Mouse (Mus musculus): ENCODE measurements around the gene Thbd. TPM values are rescaled to one million over a fixed set of nuclear protein-coding genes. Genes with fewer than 3 reads are reported as not detected.

The Thbd gene
- total and polyA plus RNA-seq, 3 experiments = not detected

DNA sequence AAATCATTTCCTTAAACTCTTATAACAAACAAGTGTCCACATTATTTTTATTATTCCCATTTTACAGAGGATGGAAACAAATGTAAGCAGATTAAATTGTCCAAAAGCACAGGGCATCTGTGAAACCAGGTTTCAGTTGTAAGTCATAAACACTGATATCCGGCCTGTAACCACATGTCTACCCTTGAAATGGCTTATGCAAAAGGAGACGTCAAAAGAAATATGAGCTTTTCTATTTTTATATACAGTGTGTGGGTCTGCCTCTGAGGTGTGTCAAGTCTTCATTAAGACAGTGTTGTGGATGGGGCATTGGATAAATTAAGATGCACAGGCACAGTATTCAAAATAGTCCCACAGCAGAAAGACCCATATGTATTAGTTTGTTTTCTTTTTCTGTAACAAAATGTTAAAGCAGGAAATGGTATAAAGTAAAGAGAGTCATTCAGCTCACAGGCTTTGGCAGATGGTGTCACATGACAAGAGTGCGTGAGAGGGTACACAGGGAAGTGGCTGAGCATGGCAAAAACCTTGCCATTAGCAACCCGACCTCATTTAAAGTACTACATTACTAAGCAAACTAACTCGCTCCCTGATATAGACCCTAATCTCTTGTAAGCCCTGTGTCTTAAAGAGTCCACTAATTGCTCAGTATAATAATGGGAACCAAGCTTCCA lies 17.9 kb upstream of the Thbd start:
- H3K27me3 ChIP-seq (replicated peaks) = no peaks in the 10 kb centered on the region
- dilution Hi-C loops (cut with MboI; ENCODE audit: extremely low pct_ligation_motif_present, extremely low pct_unique_long_range_greater_than_20kb, low sequenced_read_pairs) (no loop called here), in situ Hi-C loops (cut with MboI; ENCODE audit: low pct_ligation_motif_present, low pct_unique_long_range_greater_than_20kb, low sequenced_read_pairs) (no loop called here)
- H3K27ac ChIP-seq (ENCODE audit: insufficient read depth, low read depth) = no peak overlapping the region
- TF ChIP-seq SMC3 (IDR thresholded peaks at IDR 0.05; ENCODE audit: low read depth, low read length) = no peak
- peak; percentile 55 for TF ChIP-seq BHLHE40 (IDR thresholded peaks at IDR 0.05; ENCODE audit: low read depth, low read length)
- TF ChIP-seq ZC3H11A (IDR thresholded peaks at IDR 0.05; ENCODE audit: low read depth, low read length) = no peak
- TF ChIP-seq NRF1 (IDR thresholded peaks at IDR 0.05; ENCODE audit: low read depth, low read length) = no peak
- TF ChIP-seq USF1 (IDR thresholded peaks at IDR 0.05; ENCODE audit: low read depth, low read length) = peak; percentile 31; the same call in 1 of the 2 replicates
- no peak for TF ChIP-seq MAZ (IDR thresholded peaks at IDR 0.05; ENCODE audit: low read depth, low read length)
- TF ChIP-seq CHD2 (IDR thresholded peaks at IDR 0.05; ENCODE audit: low read length) = no peak
- TF ChIP-seq MEF2A (IDR thresholded peaks at IDR 0.05; ENCODE audit: borderline replicate concordance, low read depth, low read length) = peak; percentile 74
- TF ChIP-seq PAX5 (IDR thresholded peaks at IDR 0.05; ENCODE audit: low read length) = no peak
- peaks cover 3 to 63% of the 10 kb centered on the region in 2 experiments; a peak in 3 of 4 replicates for H3K4me1 ChIP-seq (ENCODE audit: control insufficient read depth in 1 of 2, insufficient read depth in 2 of 2)
- no peak overlapping the region for H3K4me3 ChIP-seq (replicated peaks in 1 of 3; ENCODE audit: low read depth in 2 of 3, low read length in 2 of 3, poor library complexity in 1 of 3)
- no peak overlapping the region for H3K9ac ChIP-seq (ENCODE audit: insufficient read depth, low read depth)
- H3K36me3 ChIP-seq (replicated peaks in 1 of 2; ENCODE audit: control insufficient read depth in 1 of 2, insufficient read depth in 1 of 2, low read length in 1 of 2) = no peaks in the 10 kb centered on the region
- no peaks in the 10 kb centered on the region for H3K79me2 ChIP-seq (replicated peaks; ENCODE audit: control insufficient read depth, extremely low read depth, insufficient read depth, poor library complexity, severe bottlenecking)
- no peak overlapping the region for H3K4me2 ChIP-seq (ENCODE audit: insufficient read depth, low read depth, poor library complexity, severe bottlenecking)
- peak; percentile 58 for DNase-seq (ENCODE audit: extremely low read depth)
- no peaks in the 10 kb centered on the region for H3K9me3 ChIP-seq (replicated peaks; ENCODE audit: low read length)

DNA sequence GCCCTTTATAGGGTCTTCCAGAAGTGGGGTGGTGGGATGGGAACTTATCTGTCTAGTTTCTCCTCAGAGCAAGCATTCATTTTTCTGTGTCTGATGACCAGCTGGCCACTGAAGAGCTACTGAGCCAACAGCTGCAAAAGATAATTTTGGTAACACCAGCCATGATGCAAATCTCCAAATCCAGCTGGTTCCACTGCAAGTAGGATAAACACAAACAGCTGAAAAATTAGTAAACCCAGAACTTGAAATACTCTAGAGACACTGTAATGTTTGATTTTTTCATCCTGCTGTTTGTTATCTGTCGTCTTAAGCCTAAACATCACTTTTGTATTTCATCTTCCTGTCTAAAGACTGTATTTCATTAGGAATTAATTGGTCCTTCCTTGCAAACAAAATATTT lies 13.7 kb upstream of the Thbd start:
- no peak overlapping the region for H3K27ac ChIP-seq (ENCODE audit: insufficient read depth, low read depth)
- no peak overlapping the region for H3K4me2 ChIP-seq (ENCODE audit: insufficient read depth, low read depth, poor library complexity, severe bottlenecking)
- no peak overlapping the region for H3K4me3 ChIP-seq (replicated peaks in 1 of 3; ENCODE audit: low read depth in 2 of 3, low read length in 2 of 3, poor library complexity in 1 of 3)
- peak; percentile 54 for TF ChIP-seq ETS1 (conservative IDR thresholded peaks at IDR 0.05; ENCODE audit: low read depth, low read length)
- no peak for TF ChIP-seq E2F4 (IDR thresholded peaks at IDR 0.05; ENCODE audit: insufficient replicate concordance, low read depth, low read length)
- peak; percentile 45; the same call in 1 of the 2 replicates for TF ChIP-seq TCF12 (IDR thresholded peaks at IDR 0.05; ENCODE audit: low read depth, low read length)
- peak; percentile 73; the same call in 1 of the 2 replicates for TF ChIP-seq MEF2A (IDR thresholded peaks at IDR 0.05; ENCODE audit: borderline replicate concordance, low read depth, low read length)
- no peak for TF ChIP-seq JUN (IDR thresholded peaks at IDR 0.05; ENCODE audit: insufficient read depth, low read depth, low read length)
- no peak for TF ChIP-seq CHD1 (IDR thresholded peaks at IDR 0.05; ENCODE audit: low read depth, low read length)
- no peaks in the 10 kb centered on the region for H3K79me2 ChIP-seq (replicated peaks; ENCODE audit: control insufficient read depth, extremely low read depth, insufficient read depth, poor library complexity, severe bottlenecking)
- H3K36me3 ChIP-seq (replicated peaks in 1 of 2; ENCODE audit: control insufficient read depth in 1 of 2, insufficient read depth in 1 of 2, low read length in 1 of 2) = no peaks in the 10 kb centered on the region
- H3K4me1 ChIP-seq (ENCODE audit: control insufficient read depth in 1 of 2, insufficient read depth in 2 of 2) = peaks cover 0 to 55% of the 10 kb centered on the region in 2 experiments; a peak in 2 of 4 replicates
- H3K27me3 ChIP-seq (replicated peaks) = no peaks in the 10 kb centered on the region
- dilution Hi-C loops (cut with MboI; ENCODE audit: extremely low pct_ligation_motif_present, extremely low pct_unique_long_range_greater_than_20kb, low sequenced_read_pairs) (no loop called here), in situ Hi-C loops (cut with MboI; ENCODE audit: low pct_ligation_motif_present, low pct_unique_long_range_greater_than_20kb, low sequenced_read_pairs) (no loop called here)
- H3K9ac ChIP-seq (ENCODE audit: insufficient read depth, low read depth) = no peak overlapping the region
- no peak for DNase-seq (ENCODE audit: extremely low read depth)
- H3K9me3 ChIP-seq (replicated peaks; ENCODE audit: low read length) = no peaks in the 10 kb centered on the region

Data from CH12.LX (cell line).